Mouse (Mus musculus): ENCODE measurements around the gene Nf2.

Nf2 gene

DNA sequence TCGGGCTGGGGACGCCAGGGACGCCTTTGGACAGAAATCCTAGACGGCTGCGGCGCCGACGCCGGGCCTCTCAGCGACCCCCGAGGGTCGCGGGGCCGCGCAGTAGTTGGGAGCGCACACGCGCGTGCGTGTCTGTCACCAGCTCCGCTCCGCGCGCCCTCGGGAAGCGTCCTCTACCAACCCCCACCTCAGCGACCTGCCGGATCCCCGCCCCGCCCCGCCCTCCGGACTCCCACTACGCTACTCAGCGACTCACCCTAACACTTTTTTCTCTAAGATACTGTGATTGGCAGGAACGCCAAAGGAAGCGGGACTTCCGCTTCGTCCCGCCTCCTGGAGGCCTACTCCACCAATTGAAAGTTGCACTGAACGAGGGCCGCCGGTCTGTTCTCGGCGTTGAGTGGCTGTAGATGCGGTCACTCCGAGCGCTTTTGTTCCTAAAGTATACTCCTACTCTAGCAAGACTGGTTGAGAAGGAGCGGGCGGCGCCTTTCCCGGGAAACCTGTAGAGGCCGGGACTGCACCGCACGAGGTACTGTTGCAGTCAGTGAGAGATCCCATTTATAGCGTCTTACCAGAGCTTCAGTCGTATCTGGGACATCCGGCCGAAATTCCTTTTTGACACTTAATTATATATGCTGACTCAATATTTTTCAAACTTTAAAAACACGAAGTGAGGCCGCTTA, at the start of gene Nf2:
Gene Nf2, minus strand, starts transcription at position 279 of the 686 bp plus-strand sequence.
- peak; percentile 88 for DNase-seq

DNA sequence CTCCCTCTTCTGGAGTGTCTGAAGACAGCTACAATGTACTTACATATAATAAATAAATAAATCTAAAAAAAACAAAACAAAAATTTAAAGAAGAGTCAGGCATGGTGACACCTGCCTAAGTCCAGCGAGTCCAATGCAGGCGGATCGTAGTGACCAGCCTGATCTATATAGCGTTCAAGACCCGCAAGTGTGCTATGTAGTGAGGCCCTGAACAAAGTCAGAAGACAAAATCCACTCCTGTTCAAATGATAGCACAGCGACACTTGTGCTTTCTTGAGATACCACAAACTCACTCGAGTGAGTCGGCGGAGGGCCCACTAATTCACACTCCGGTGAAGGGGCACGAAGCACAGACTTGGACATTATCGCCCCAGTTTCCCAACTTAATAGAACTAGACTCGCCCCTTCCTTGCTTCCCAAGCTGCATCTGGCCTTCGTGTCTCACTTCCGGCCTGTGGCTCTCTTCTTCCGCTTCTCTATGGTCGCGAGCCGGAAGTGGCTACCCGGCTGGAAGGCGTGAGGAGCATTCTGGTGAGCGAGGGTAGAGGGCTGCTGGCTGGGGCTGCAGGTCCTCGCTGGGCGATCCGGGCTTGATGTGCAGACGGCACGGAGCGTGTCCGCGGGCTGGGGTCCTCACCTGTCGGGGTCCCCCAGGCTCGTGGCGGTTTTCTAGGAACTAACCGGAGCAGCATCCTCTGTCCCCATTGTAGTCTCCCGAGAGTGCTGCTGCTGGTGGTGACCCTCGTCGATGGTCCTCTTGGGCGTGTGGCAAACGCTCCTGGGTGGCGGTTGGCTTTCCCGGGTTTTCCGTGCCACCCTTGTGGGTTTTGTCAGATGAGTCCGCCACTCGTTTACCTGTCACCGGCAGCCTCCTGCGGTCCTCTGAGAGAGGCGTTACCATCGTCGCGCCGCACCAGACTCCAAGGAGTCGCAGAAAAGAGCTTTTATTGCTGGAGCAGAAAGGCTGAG, 45.8 kb upstream of the Nf2 start, which contains the start of gene Thoc5:
Gene Thoc5, plus strand, starts transcription at position 473 of the 969 bp plus-strand sequence.
- peak; percentile 79 for DNase-seq

DNA sequence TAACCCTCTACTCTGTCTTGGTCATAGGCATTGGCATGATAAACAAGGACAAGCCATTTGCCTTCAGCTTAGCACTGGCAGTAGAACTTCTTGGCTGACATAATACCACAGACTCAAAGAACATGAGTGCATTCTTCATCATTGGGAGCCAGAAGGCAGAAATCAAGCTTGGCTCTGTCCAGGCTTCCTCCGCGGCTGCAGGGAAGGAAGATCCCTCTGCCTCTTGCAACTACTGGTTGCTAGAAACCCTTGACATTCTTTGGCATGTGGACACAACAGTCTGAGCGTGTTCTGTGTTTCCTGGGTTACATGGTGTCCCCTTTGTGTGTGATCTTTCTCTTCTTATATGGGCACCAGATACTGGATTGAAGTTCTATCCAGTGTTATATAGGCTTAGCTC, 37.7 kb upstream of the Nf2 start:
- DNase-seq: no peak

DNA sequence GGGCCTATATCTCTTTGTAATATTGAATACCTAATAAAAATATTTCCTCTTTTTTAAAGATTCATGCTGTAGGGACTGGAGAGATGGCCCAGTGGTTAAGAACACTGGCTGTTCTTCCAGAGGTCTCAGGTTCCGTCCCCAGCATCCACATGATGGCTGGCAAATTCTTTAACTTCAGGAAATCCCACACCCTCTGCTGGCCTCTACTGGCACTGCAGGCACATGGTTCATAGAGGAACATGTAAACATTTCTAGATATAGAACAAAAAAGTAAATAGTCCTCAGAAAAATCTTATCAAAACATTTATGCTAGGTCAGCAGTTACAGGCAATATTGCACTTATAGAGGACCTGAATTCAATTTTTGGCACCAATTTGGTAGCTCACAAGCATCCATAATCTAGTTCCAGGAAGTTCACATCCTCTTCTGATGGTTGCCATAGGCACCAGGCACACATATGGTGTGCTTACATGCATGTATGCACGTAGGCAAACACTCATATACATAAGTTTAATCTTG, 36.1 kb upstream of the Nf2 start:
- peak; percentile 71 for DNase-seq

DNA sequence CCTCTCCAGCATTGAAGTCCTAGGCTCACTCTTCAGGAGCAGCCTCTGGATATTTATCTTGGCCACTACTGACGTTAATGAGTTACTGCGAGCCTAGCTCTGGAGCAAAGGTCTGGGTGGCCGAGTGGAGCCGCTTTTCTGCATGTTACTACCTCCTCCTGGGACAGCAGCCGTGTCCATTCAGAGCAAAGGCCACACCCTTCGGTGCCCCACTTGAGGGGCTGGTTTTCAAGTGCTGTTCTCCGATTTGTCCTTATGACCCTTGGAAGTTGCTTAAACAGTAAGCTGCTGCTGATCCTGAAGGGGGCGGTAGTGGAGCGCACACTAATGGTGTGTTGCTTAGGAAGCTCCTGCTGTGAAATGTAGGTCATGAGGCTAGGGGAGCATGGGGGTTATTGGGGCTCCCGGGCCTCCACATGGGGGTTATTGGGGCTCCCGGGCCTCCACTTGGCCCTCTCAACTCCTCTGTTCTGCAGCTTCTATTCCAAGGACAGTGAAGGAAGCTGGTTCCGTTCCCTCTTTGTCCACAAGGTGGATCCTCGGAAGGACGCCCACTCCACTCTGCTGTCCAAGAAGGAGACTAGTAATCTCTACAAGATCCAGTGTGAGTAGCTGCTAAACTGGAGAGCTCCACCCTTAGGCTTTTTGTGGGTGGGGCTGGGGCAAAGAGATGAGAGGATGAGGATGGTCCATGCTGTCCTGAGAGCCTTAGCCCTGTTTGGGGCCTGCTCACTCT, 33.7 kb upstream of the Nf2 start:
- peak; percentile 19 for DNase-seq

DNA sequence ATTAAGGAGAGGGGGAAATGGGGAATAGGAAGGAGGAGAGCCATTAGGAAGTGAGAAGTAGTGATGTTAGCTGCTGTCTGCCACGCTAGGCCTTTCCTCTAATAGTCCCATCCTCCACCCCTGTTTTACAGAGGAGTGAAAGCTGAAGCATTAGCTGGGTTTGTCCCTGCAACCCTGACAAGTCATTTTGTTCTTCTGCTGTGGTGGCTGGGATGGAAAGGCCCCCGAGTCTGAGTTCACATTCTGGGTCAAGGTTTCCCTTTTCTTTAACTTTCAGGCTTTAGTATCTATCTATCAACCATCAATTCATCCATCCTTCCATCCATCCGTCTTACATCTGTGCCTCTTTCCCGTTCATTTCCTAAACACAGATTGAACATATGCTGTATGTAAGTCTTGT, 31.8 kb upstream of the Nf2 start:
- DNase-seq: no peak

- no peak for DNase-seq
These were observed 25.2 kb upstream of the Nf2 start for GRCm38 (mm10) chr11:4874551-4874950.

DNA sequence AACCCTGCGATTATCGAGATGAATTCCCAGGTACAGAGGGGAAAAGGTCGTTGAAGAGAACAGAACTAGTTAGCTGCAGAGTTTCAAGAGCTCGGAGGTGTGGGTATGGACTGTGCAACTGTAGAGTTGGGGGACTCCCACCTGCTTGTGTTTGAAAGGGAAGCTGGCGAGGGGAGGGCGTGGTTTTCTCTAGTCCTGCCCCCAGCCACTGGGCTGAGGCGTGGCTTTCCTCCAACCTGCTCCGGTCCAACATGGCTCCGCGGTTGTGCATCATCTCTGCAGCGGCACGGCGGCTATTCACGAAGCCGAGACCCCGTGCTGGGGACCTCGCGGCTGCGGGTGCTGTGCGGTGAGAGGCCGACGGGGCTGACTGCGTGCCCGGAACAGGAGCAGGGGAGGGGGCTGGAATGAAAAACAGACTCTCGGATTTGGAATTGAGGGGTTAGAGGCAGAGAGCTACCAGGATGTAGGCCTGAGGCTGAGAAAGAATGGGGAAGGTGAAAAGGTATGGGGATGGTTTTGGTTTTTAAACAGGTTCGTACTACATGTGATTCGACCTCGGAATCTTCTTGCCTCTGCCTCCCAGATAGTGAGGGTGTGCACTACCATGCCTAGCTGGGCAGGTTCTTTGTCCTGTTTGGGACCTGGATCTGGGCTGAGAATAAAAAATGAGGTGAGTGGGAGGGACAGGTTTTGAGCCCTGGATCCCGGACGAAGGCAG, 24.6 kb upstream of the Nf2 start, which contains the start of gene Nipsnap1:
Gene Nipsnap1, plus strand, starts transcription at position 197 of the 721 bp plus-strand sequence.
- peak; percentile 79 for DNase-seq

DNA sequence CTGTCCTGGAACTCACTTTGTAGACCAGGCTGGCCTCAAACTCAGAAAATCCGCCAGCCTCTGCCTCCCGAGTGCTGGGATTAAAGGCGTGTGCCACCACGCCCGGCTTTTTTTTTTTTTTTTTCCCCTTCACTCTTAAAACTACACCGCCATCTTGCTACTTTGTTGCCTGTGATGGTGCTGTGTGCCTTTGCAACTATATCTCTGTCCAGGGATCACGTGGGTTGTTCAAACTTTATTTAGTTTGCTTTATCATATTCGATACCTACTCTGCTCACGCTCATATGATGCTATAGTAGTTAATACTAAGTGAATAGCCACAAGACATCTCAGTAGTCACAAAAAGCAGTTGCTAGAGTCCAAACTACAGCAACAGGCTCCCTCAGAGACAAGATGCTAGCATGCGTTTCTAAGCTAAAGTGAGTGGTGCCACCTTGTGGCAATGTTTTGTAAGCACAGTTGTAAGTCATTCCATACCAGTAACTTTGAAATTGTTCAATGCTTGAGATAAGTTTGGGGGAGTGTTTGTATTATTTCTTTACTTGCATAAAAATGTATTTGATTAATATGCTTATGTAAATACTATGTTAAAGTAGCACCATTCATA, 16.4 kb upstream of the Nf2 start:
- DNase-seq: peak; percentile 65

- DNase-seq: no peak
These were observed 13.4 kb upstream of the Nf2 start for GRCm38 (mm10) chr11:4862730-4863129.

GRCm38 (mm10) chr11:4861816-4862604, 12.7 kb upstream of the Nf2 start:
- no peak for DNase-seq

- DNase-seq: no peak
These were observed 11.7 kb upstream of the Nf2 start for GRCm38 (mm10) chr11:4860986-4861385.

- no peak for DNase-seq
These were observed 9.1 kb upstream of the Nf2 start for GRCm38 (mm10) chr11:4858416-4858815.

GRCm38 (mm10) chr11:4854181-4854580, 4.8 kb upstream of the Nf2 start:
- DNase-seq: no peak

DNA sequence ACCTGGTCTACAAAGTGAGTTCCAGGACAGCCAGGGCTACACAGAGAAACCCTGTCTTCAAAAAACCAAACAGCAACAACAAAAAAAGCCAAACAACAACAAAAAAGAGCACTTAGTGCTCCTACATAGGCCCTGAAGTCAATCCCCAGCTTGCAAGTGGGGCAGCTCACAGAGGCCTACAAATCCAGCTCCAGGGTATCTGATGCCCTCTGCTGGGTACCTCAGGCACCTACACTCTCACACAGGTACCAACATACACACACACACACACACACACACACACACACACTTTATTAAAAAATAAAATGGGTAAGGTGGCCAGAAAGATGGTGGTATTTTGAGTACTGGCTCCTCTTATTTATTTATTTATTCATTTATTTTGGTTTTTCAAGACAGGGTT, 3.7 kb upstream of the Nf2 start:
- DNase-seq: no peak

- no peak for DNase-seq
These were observed 1.1 kb upstream of the Nf2 start for GRCm38 (mm10) chr11:4850404-4850803.

DNA sequence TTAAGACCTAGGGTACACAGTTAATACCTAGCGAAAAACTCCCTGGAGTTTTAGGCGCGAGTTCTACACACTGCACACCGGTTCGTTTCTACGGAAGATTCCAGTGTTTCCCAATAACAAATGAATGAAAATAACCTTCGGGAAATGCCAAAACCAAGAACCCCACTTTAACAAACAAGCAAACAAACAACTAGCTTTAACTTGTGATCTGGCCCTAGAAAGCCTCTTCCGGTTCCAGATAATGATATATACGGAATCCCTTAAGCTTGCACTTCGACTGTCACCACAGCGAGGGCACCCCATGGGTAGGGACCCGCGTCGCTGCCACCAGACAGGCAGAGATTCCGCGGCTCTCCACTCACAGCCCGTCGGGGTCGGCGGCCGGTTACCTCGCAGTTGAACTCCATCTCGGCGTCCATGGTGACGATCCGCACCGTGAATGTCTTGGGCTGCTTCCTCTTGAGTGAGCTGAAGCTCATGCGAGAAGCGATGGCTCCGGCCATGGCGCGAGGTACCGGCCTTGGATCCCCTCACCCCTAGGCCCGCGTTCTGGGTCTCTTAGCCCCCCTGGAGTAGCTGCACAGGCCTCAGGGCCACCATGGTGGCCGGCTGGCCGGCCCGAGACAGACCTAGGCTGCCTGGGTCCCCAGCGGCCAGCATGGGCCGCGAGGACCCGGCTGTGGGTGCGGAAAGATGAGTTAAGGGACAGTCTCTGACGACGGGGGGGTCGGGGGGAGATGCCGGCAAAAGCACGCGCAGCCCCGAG, 670 bp downstream of the Nf2 start:
- peak; percentile 35 for DNase-seq

DNA sequence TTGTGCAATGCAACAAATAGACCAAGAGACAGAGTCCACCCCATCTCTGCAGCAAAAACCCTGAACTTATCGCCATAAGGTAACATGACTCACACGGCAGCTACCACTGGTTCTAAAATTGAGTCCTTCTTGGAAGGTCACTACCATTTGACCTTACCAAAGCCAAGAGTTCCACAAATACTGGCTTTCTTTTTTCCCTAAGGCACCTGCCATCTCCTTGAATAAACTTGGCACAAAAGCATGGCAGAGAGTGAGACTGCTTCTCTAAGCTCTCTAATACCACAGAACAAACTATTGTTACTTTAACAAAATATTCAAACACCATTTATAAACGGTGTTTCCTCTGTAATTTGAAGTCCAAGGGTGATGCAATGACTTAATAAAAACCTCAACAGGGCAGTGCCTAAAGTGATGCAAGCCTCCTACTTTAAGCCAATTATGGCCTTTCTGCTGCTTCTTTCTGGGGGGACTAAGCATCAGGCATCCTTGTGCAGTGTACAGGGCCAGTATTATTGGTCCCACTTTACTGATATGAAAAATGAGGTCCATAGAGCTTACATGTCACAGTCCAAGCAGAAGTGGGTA, 8.3 kb downstream of the Nf2 start:
- no peak for DNase-seq

DNA sequence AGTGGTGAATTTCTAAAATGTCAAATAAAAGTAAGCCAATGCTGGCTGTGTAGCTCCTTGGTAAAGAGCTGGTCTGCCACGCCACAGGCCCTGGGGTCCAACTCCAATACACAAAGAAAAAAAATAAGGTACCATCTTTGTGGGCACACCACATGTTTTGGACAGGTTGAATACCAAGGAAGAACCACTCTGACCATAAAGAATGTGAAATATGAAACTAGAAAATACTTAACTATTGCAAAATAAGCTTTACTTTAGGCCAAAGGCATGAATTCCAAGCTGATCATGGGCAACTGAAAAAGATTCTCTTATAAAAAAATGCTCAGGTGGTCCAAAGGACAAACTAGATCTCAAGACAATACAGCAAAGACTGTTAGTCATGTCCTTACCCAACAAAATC, 11.1 kb downstream of the Nf2 start:
- no peak for DNase-seq

- DNase-seq: no peak
These were observed 12.0 kb downstream of the Nf2 start for GRCm38 (mm10) chr11:4837342-4837741.
